Comparison of ENCODE assay signal across 9 mouse cellular contexts in genomic region chr14:52327375-52327901, GRCm38 (mm10). TPM values are rescaled to one million over a fixed set of nuclear protein-coding genes. Genes with fewer than 3 reads are reported as not detected.
DNase-seq lines count a peak whose midpoint lies in the region; ATAC-seq lines count a peak whose summit lies in the region.
"Had no signal": no experiment of that assay in that cellular context is flagged by ENCODE, and none has a peak within 500 bp of the region (broad histone marks: within the 10 kb centered on the region; RNA-seq: fewer than 3 reads in every experiment).

No protein-coding gene starts in this region.

- peak overlapping the region; percentile 61 for H3K9ac ChIP-seq in heart, embryonic 12.5 days

- peak overlapping the region; percentile 94 for H3K4me2 ChIP-seq in heart, embryonic 12.5 days

- no peaks in the 10 kb centered on the region for H3K36me3 ChIP-seq in heart, embryonic 12.5 days
- peaks cover 9% of the 10 kb centered on the region for H3K36me3 ChIP-seq in hindbrain, embryonic 10.5 days
- peaks cover 20% of the 10 kb centered on the region for H3K36me3 ChIP-seq in midbrain, embryonic 10.5 days

- DNase-seq in heart, adult 11 months: no peak
- DNase-seq in Muller cell, postnatal 12 days (ENCODE audit: inconsistent ontology term): peak; percentile 39
- no peak for DNase-seq in hindbrain, embryonic 10.5 days (ENCODE audit: low spot score)
- DNase-seq in midbrain, embryonic 10.5 days (ENCODE audit: low spot score): peak; percentile 64
- DNase-seq in cerebellum, adult 11-12 months: no peak
- no peak for DNase-seq in cerebellum, adult 9-11 months
- no peak for DNase-seq in gastrocnemius, adult 8-10 months (ENCODE audit: low spot score in 2 of 2)

- H3K9me3 ChIP-seq in heart, embryonic 12.5 days (replicated peaks): no peaks in the 10 kb centered on the region
- H3K9me3 ChIP-seq in hindbrain, embryonic 10.5 days: no peaks in the 10 kb centered on the region
- no peaks in the 10 kb centered on the region for H3K9me3 ChIP-seq in midbrain, embryonic 10.5 days (replicated peaks)

- ATAC-seq in heart, embryonic 12.5 days (ENCODE audit: insufficient number of reproducible peaks, low FRiP score): no peak

- 3% methylated on average over 14 of the region's 14 CpGs for WGBS in heart, embryonic 12.5 days
- WGBS in hindbrain, embryonic 10.5 days: under 1% methylated on average over 14 of the region's 14 CpGs
- under 1% methylated on average over 14 of the region's 14 CpGs for WGBS in midbrain, embryonic 10.5 days

- H3K4me3 ChIP-seq in heart, embryonic 12.5 days: peak overlapping the region; percentile 56
- peak overlapping the region; percentile 73 for H3K4me3 ChIP-seq in hindbrain, embryonic 10.5 days
- H3K4me3 ChIP-seq in midbrain, embryonic 10.5 days: peak overlapping the region; percentile 77

- H3K4me1 ChIP-seq in heart, embryonic 12.5 days (replicated peaks): peaks cover 8% of the 10 kb centered on the region; the same call in 1 of the 2 replicates
- H3K4me1 ChIP-seq in hindbrain, embryonic 10.5 days (replicated peaks): peaks cover 65% of the 10 kb centered on the region
- H3K4me1 ChIP-seq in midbrain, embryonic 10.5 days: peaks cover 66% of the 10 kb centered on the region

- H3K27ac ChIP-seq in heart, embryonic 12.5 days (ENCODE audit: poor library complexity, severe bottlenecking): no peak overlapping the region
- peak overlapping the region; percentile 95 for H3K27ac ChIP-seq in hindbrain, embryonic 10.5 days
- peak overlapping the region; percentile 97 for H3K27ac ChIP-seq in midbrain, embryonic 10.5 days (replicated peaks)

- H3K27me3 ChIP-seq in heart, embryonic 12.5 days (replicated peaks): peaks cover 58% of the 10 kb centered on the region
- no peaks in the 10 kb centered on the region for H3K27me3 ChIP-seq in hindbrain, embryonic 10.5 days (ENCODE audit: insufficient read depth, poor library complexity, severe bottlenecking)
- no peaks in the 10 kb centered on the region for H3K27me3 ChIP-seq in midbrain, embryonic 10.5 days (ENCODE audit: low read depth, poor library complexity, severe bottlenecking)

RNA-seq across cellular contexts. Expression of gene Sall2, which starts 1.1 kb away (rescaled TPM):
- 11.9 and 12.5 TPM in 2 replicates for polyA plus RNA-seq in heart, embryonic 12.5 days (2016; fragmentation: Nextera tagmentation; extraction: Ambion mirVana)
- 56.9 and 60.3 TPM in 2 replicates for polyA plus RNA-seq in hindbrain, embryonic 10.5 days (2016; fragmentation: Nextera tagmentation; extraction: Ambion mirVana)
- polyA plus RNA-seq in midbrain, embryonic 10.5 days (2016; fragmentation: Nextera tagmentation; extraction: Ambion mirVana): 82.4 and 90.2 TPM in 2 replicates
- under 1 TPM; 0.34 to 0.65 (median 0.54) TPM for total RNA-seq in gastrocnemius, adult 8-10 months (2022)

RNA-seq across cellular contexts. Expression of gene Mettl3, which starts 22.5 kb away (rescaled TPM):
- 29.3 and 30.7 TPM in 2 replicates for polyA plus RNA-seq in heart, embryonic 12.5 days (2016; fragmentation: Nextera tagmentation; extraction: Ambion mirVana)
- polyA plus RNA-seq in hindbrain, embryonic 10.5 days (2016; fragmentation: Nextera tagmentation; extraction: Ambion mirVana): 57.7 and 64.2 TPM in 2 replicates
- 60.5 and 63.8 TPM in 2 replicates for polyA plus RNA-seq in midbrain, embryonic 10.5 days (2016; fragmentation: Nextera tagmentation; extraction: Ambion mirVana)
- 10 to 100 TPM; 15.5 to 17.0 (median 16.0) TPM for total RNA-seq in gastrocnemius, adult 8-10 months (2022)

RNA-seq across cellular contexts. Expression of gene Olfr1513, which starts 28.8 kb away (rescaled TPM):
- polyA plus RNA-seq in heart, embryonic 12.5 days (2016; fragmentation: Nextera tagmentation; extraction: Ambion mirVana): not detected in 2 replicates
- polyA plus RNA-seq in hindbrain, embryonic 10.5 days (2016; fragmentation: Nextera tagmentation; extraction: Ambion mirVana): not detected in 2 replicates
- polyA plus RNA-seq in midbrain, embryonic 10.5 days (2016; fragmentation: Nextera tagmentation; extraction: Ambion mirVana): not detected in 2 replicates
- total RNA-seq in gastrocnemius, adult 8-10 months (2022): not detected
- polyA plus RNA-seq: small intestine, adult 2 months had no signal

RNA-seq across cellular contexts. Expression of gene Rab2b, which starts 48.1 kb away (rescaled TPM):
- polyA plus RNA-seq in heart, embryonic 12.5 days (2016; fragmentation: Nextera tagmentation; extraction: Ambion mirVana): 15.1 and 16.7 TPM in 2 replicates
- polyA plus RNA-seq in hindbrain, embryonic 10.5 days (2016; fragmentation: Nextera tagmentation; extraction: Ambion mirVana): 29.2 and 36.2 TPM in 2 replicates
- 27.5 and 39.0 TPM in 2 replicates for polyA plus RNA-seq in midbrain, embryonic 10.5 days (2016; fragmentation: Nextera tagmentation; extraction: Ambion mirVana)
- total RNA-seq in gastrocnemius, adult 8-10 months (2022): 1 to 10 TPM; 2.5 to 3.7 (median 3.1) TPM

RNA-seq across cellular contexts. Expression of gene Tox4, which starts 48.5 kb away (rescaled TPM):
- 35.8 and 41.5 TPM in 2 replicates for polyA plus RNA-seq in heart, embryonic 12.5 days (2016; fragmentation: Nextera tagmentation; extraction: Ambion mirVana)
- 52.1 and 55.4 TPM in 2 replicates for polyA plus RNA-seq in hindbrain, embryonic 10.5 days (2016; fragmentation: Nextera tagmentation; extraction: Ambion mirVana)
- polyA plus RNA-seq in midbrain, embryonic 10.5 days (2016; fragmentation: Nextera tagmentation; extraction: Ambion mirVana): 50.1 and 56.1 TPM in 2 replicates
- 10 to 100 TPM; 53.9 to 65.3 (median 62.6) TPM for total RNA-seq in gastrocnemius, adult 8-10 months (2022)

Comparison
In these comparisons a context has a peak if more than half of its experiments do, and no peak if none do; other contexts are left out.
1. DNase-seq: peak in Muller cell, postnatal 12 days (single experiment) and midbrain, embryonic 10.5 days (single experiment); none in heart, adult 11 months (single experiment), hindbrain, embryonic 10.5 days (single experiment), cerebellum, adult 11-12 months (single experiment), cerebellum, adult 9-11 months (single experiment) and gastrocnemius, adult 8-10 months (0 of 2).
2. Peak in every context shown above with its lines, with median percentiles within 50 percentile points of each other: H3K4me3 ChIP-seq.